Mouse (Mus musculus): ENCODE data around the gene Mia2. TPM values are rescaled to one million over a fixed set of nuclear protein-coding genes. Genes with fewer than 3 reads are reported as not detected.
"Not testable (repeated sequence)": the region's sequence is repeated elsewhere in the genome, so short reads cannot be mapped to it uniquely, and the experiment has no call there.

Gene Mia2
- total RNA-seq, 2 experiments from 2014 or later, result 98.9 to 138 TPM

DNA sequence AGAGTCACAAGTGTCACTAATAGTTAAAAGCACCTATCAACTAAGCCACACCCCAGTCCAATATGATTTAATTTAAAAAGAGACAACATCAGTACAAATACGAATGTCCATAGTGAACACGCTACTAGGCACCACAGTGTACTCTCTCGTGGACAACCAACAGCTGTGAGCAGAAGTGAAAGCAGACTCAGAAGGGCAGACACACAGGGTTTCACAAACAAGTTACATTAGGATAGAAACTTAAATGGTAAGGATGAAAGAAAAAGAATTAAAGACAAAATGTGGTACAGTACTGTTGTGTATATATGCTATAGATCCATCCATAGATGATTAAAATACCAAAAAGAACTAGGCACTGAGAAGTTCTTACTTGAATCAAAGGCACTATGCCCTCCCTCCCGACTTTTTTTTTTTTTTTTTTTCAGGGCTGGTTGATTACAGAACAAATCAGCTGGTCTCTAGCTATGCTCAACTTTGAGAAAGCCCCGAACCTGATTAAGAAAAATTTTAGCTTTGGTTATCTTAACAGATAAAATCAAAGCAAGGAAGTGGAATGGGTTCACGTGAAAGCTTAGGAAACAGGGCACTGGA, 121.2 kb downstream of the Mia2 start:
- no peak for ATAC-seq (replicated peaks; ENCODE audit: low FRiP score, poor library complexity, severe bottlenecking)

DNA sequence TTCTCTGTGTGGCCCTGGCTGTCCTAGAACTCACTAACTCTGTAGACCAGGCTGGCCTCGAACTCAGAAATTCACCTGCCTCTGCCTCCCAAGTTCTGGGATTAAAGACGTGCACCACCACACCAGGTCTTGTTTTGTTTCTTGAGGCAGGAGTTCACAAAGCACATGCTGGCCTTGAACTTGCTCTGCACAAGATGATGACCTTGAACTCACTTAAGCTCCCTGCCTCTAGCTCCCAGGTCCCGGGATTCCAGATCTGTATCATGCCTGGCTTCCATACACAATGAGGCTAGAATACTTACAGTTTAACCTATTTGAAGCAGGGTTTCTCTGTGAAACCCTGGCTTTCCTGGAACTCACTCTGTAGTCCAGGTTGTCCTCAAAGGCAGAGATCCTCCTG, 121.7 kb downstream of the Mia2 start:
- ATAC-seq (replicated peaks; ENCODE audit: low FRiP score, poor library complexity, severe bottlenecking), result no peak

DNA sequence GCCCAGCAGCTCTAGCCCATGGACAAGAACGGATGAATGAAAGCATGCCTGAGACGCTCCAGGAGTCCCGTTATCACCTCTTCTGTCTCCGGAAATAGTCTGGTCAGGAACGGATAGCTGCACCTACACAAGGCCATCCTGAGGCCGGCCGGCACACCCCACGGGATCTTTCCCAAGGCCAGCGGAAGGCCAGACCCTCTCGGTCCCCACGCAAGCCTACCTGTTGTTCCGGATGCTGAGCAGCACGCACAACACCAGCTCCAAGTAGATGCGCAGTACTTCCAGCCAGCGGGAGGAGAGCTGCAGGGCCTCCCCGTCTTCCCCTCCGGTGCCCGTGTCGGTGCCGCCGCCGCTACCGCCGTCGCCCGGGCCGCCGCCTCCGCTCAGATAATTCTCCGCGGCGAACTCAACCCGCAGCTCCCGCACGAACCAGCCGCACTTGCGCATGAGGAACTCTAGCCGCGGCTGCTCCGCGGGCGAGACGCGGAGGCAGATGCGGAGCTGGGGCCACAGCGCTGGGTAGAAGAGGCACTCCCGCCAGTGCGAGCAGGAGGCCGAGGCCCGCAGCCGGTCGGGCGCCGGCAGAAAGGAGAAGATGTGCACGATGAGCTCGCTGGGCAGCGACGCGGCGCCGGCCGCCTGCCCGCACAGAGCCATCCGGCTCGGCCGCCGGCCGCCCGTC, 123.2 kb downstream of the Mia2 start:
- peak; percentile 41 for ATAC-seq (replicated peaks; ENCODE audit: low FRiP score, poor library complexity, severe bottlenecking)

DNA sequence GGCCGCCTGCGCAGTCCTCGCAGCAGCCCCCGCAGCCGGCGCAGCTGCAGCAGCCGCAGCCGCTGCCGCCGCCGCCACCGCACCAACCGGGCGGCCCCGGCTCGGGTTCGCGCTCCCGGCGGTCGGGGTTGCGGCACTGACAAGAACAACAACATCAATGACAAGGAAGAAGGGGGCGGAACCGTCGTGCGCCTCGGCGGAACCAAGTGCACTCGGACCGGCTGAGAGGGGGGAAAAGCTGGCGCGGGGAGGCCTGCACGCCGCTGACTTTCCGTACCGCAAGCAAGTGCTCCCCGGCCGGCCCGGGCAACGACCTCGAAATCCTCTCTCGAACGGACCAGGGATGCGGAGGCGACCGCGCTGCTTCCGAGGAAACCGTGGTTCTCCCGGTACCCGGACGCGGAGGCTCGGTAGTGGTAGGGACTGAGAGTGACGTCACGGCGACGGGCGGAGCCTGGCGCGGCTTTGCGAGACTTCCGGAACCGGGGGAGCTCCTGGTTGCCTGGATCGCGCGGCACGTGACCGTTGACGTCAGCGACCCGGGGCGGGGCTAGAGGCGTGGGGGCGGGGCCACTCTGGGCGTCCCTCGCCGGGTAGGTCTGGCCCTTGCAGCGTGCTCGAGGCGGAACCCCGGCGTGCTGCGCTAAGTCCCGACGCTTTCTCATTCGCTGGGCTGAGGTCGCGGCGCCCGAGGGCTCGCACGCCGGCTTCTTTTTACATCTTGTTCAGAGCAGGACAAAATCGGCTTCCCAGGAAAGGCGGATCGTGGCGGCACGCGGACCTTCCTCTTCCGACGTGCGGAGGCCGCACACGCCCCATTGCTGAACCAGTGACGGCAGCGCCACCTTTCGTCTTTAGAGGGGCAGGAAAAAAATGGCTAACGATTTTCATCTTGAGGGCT, 124.0 kb downstream of the Mia2 start, which contains the start of gene Fbxo33:
Gene Fbxo33, minus strand, starts transcription at position 401 of the 901 bp plus-strand sequence.
- ATAC-seq (replicated peaks; ENCODE audit: low FRiP score, poor library complexity, severe bottlenecking), result peak; percentile 89

DNA sequence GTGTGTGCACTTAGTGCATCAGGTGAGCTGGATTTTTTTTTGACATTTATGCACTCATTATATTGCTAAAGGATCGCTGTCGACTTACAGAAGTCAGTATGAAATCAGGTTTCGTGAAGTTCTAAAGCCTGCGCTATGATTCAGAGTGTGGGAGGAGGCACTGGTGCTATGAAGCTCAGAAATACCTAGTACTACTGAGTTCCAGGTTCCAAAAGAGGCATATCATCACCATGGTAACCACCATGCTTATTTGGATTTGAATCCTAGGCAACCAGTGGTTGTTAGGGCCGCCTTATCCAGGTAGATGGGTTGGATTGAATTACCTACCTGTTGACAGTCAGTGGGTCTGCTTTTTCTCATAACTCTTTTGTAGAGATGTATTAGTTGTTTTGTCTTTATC, 132.8 kb downstream of the Mia2 start:
- no peak for ATAC-seq (replicated peaks; ENCODE audit: low FRiP score, poor library complexity, severe bottlenecking)

DNA sequence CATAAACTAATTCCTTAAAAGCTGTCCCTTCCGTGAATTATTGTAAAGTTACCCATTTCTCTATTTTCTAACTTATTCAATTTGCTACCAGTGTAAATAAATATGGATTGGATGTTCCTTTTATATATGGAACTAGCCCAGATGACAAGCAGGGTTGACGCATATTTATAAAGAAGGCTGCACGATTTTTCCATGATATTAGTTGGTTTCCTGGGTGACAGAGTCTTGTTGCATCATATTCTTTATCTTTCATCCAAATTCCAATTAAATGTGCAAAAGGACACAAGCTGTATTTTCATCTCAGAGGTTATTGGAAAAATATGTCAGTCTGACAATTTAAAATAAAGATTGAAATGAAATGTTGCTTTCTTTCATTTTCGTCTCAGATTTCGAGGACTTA, 142.8 kb downstream of the Mia2 start:
- no peak for ATAC-seq (replicated peaks; ENCODE audit: low FRiP score, poor library complexity, severe bottlenecking)

DNA sequence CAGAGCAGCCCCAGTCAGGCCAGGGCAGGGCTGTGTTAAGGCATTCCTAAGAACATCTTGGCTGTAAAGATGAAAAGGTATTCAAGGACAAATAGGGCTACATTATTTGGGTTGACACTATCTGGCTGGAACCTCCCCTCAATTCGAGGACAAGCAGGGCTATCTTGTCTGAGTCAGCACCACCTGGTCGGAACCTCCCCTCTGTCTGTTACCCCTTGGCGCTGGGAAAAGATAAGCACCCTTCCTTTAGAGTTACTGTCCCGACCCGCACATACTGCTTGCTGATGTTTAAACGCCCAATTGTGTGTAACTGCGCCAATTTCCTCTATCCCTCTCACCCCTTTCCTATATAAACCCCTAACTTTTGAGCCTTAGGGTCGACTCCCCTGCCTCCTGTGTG, 145.4 kb downstream of the Mia2 start:
- ATAC-seq (replicated peaks; ENCODE audit: low FRiP score, poor library complexity, severe bottlenecking), result not testable (repeated sequence)

Other genes starting within 250 kb of the Mia2 start
- gene Sec23a, start 83.8 kb upstream of the Mia2 start, total RNA-seq (2015; ENCODE audit: low replicate concordance), result 6.5 and 15.9 TPM in 2 replicates
- gene Sec23a, start 83.8 kb upstream of the Mia2 start, total RNA-seq (2017; ENCODE audit: low replicate concordance), result 10.7 and 13.2 TPM in 2 replicates
- gene Gemin2, start 82.4 kb upstream of the Mia2 start, total RNA-seq (2015; ENCODE audit: low replicate concordance), result 12.2 and 14.4 TPM in 2 replicates
- 9.2 and 17.7 TPM in 2 replicates for gene Gemin2, start 82.4 kb upstream of the Mia2 start, total RNA-seq (2017; ENCODE audit: low replicate concordance)
- 57.3 and 74.6 TPM in 2 replicates for gene Trappc6b, start 34.3 kb upstream of the Mia2 start, total RNA-seq (2015; ENCODE audit: low replicate concordance)
- gene Trappc6b, start 34.3 kb upstream of the Mia2 start, total RNA-seq (2017; ENCODE audit: low replicate concordance), result 44.2 and 45.4 TPM in 2 replicates
- 62.7 and 66.7 TPM in 2 replicates for gene Pnn, start 28.9 kb upstream of the Mia2 start, total RNA-seq (2015; ENCODE audit: low replicate concordance)
- gene Pnn, start 28.9 kb upstream of the Mia2 start, total RNA-seq (2017; ENCODE audit: low replicate concordance), result 67.9 and 69.1 TPM in 2 replicates
- gene Fbxo33, start 123.9 kb downstream of the Mia2 start, total RNA-seq (2015; ENCODE audit: low replicate concordance), result 54.1 and 60.5 TPM in 2 replicates
- 20.7 and 21.2 TPM in 2 replicates for gene Fbxo33, start 123.9 kb downstream of the Mia2 start, total RNA-seq (2017; ENCODE audit: low replicate concordance)